Mouse (Mus musculus) liver, postnatal 0 days (tissue): ENCODE measurements around the gene Cnot4.

Source experiments
- CTCF ChIP-seq: sonication (generic); IDR thresholded peaks from 2 replicates; pipeline ENCODE4 v1.5.1; 2016; ENCODE audit warnings: antibody characterized with exemption, low read depth
- EP300 ChIP-seq: IDR thresholded peaks from 2 replicates; pipeline ENCODE4 v1.6.1; 2016; ENCODE audit warnings: antibody characterized with exemption, low read depth, mild to moderate bottlenecking

DNA sequence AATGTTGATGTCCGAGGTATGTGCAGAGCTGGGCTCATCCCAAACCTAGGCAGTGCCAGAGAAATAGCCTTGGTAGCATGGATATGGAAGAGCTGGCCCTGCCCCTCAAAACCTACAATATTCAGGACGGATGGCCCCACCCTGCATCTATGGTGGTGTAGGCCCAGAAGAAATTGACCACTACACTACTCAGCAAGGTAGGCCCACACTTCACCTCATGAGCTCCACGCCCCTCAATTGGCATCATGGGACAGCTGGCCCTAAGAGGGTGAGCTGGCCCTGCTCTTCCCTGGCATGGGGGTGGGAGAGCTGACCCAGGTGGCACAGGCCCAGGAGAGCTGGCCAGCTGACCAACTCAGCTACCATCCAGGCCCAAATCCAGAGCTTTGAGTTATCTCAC is 48.6 kb downstream of the Cnot4 start:
- TF ChIP-seq CTCF, result no peak
- no peak for TF ChIP-seq EP300
